Mouse (Mus musculus) kidney, embryonic 15.5 days (tissue): ENCODE data around the gene Pcx. TPM values are rescaled to one million over a fixed set of nuclear protein-coding genes. Genes with fewer than 3 reads are reported as not detected.
A peak's percentile ranks its signal among the peaks of the same experiment; 100 is the strongest.

ENCODE experiments used
- ATAC-seq: fragments of 200-750 bp; cut with Nextera tagmentation; replicated peaks from 2 replicates; pipeline ENCODE4 v1.8.0; 2017; ENCODE audit warnings: moderate TSS enrichment; ENCODE audit not compliant: low FRiP score
- H3K27ac ChIP-seq: fragments of 300-500 bp; sonication (generic); 2 replicates; pipeline ENCODE4 v1.5.1; 2015; ENCODE audit warnings: mild to moderate bottlenecking, inconsistent platforms
- H3K27me3 ChIP-seq: fragments of 300-500 bp; sonication (generic); 2 replicates; pipeline ENCODE4 v1.6.1; 2015; ENCODE audit warnings: inconsistent platforms
- H3K36me3 ChIP-seq: fragments of 300-500 bp; sonication (generic); 2 replicates; pipeline ENCODE4 v1.6.1; 2015; ENCODE audit warnings: inconsistent platforms
- H3K4me1 ChIP-seq: fragments of 300-500 bp; sonication (generic); 2 replicates; pipeline ENCODE4 v1.6.1; 2015; ENCODE audit warnings: inconsistent platforms
- H3K4me2 ChIP-seq: fragments of 300-500 bp; sonication (generic); 2 replicates; pipeline ENCODE4 v1.6.1; 2015; ENCODE audit warnings: moderate library complexity, mild to moderate bottlenecking, inconsistent platforms
- H3K4me3 ChIP-seq: fragments of 300-500 bp; sonication (generic); replicated peaks from 2 replicates; pipeline ENCODE4 v1.5.1; 2015; ENCODE audit warnings: mild to moderate bottlenecking, inconsistent platforms
- H3K9ac ChIP-seq: fragments of 300-500 bp; sonication (generic); 2 replicates; pipeline ENCODE4 v1.6.1; 2015; ENCODE audit warnings: mild to moderate bottlenecking, inconsistent platforms
- H3K9me3 ChIP-seq: fragments of 300-500 bp; sonication (generic); replicated peaks from 2 replicates; pipeline ENCODE4 v1.6.1; 2016; ENCODE audit warnings: inconsistent platforms
- WGBS: fragments of 180-500 bp; shearing (Covaris S2); methylation state at CpG from one replicate; pipeline ENCODE4 v1.1.7; 2015; ENCODE audit warnings: mixed read lengths; 5-methylcytosine and 5-hydroxymethylcytosine counted together
- polyA plus RNA-seq: library from polyadenylated mRNA; unstranded; fragments of >200 nt; fragmentation: Nextera tagmentation; extraction: Ambion mirVana; gene quantifications from 2 replicates; pipeline ENCODE4 v1.2.1, GENCODE M21; 2015

Pcx gene
- polyA plus RNA-seq, 1 experiment from 2014 or later: 35.2 TPM

DNA sequence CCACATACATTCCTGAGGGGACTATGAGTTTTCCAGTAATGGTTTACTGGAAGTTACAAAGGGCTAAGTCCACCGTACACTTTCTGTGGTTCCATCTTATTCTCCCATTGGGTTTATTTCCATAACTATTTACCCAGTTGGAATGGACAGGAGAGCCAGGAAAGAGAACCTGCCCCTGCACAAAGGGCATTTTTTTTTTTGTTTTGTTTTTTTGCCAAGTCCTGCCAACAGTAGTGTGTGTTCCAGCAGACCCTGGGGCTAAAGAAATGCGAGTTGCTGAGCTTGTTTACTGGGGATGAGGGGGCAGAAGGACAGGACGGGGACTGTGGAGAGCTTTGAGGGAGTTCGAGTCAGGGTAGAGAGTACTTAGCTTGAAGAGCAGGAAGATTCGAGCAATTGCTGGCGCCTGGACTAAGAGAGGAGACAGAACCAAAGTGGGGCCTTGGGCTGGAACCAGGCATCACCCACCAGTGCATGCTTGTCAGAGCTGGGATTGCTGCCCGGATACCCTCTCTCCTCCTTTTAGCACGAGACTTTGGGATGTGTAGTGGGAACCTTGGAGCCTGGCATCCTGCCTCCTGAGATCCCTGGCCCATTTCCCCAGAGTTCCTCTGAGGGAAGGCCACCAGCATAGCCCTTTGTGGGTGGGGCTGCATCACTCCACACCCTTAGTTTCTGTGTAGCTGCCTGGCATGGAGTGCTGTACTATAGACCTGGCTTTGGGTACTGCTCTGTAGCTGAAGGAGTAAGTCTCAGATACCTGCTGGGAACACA, 47.7 kb downstream of the Pcx start:
- 0 out of 2 replicates have a peak, but pooled peaks cover 6% of the 10 kb centered on the region for H3K4me1 ChIP-seq
- H3K9me3 ChIP-seq: no peaks in the 10 kb centered on the region
- peak; percentile 86; the same call in 1 of the 2 replicates for ATAC-seq
- H3K4me3 ChIP-seq: no peak overlapping the region
- WGBS: 70% methylated on average over 8 of the region's 8 CpGs
- no peak overlapping the region for H3K4me2 ChIP-seq
- H3K36me3 ChIP-seq: no peaks in the 10 kb centered on the region
- no peaks in the 10 kb centered on the region for H3K27me3 ChIP-seq
- no peak overlapping the region for H3K9ac ChIP-seq
- H3K27ac ChIP-seq: peak overlapping the region; percentile 11; the same call in 1 of the 2 replicates

DNA sequence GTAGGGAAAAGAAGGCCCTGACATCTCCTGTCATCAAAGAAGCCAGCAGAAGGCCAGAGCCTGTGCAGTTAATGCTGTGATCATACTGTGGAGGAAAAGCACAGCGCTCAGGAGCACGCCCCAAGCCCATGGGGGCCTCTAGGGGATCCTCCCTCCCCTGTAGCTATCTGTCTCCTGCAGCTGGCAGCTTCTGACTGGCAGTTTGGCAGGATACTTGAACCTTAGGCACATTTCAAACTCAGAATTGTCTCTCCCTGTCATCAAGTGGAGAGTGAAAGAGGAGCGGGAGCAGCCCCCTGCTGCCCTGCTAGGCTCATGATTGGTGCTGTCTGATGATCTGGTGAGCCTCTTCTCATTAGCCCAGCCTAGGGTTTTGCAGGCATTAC, 48.3 kb downstream of the Pcx start:
- no peaks in the 10 kb centered on the region for H3K9me3 ChIP-seq
- H3K4me2 ChIP-seq: no peak overlapping the region
- no peaks in the 10 kb centered on the region for H3K36me3 ChIP-seq
- H3K4me3 ChIP-seq: no peak overlapping the region
- H3K4me1 ChIP-seq: 0 out of 2 replicates have a peak, but pooled peaks cover 6% of the 10 kb centered on the region
- ATAC-seq: peak; percentile 91; the same call in 1 of the 2 replicates
- no peaks in the 10 kb centered on the region for H3K27me3 ChIP-seq
- peak overlapping the region; percentile 1; the same call in 1 of the 2 replicates for H3K27ac ChIP-seq
- WGBS: 69% methylated on average over 3 of the region's 3 CpGs
- no peak overlapping the region for H3K9ac ChIP-seq

DNA sequence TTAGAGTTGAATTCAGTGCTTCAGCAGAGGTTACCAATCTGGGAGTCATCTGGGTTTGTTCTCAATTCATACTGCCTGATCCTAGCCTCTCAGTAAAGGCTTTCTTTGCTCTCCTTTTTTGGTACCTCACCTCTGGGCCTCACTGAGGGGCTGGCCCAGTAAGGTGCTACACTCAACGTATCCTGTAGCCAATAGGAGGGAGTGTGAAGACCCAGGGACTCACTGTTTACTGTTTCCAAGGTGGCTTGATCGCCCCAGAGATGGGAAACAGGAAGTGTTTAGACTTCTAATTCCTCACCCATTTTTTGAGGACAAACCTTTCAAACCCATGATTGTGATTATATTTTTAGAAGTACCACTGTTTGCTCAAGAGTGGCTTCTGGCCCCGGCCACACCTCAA, 48.7 kb downstream of the Pcx start:
- Histone ChIP-seq H3K27ac (peak overlapping the region; percentile 1; the same call in 1 of the 2 replicates), H3K36me3 (no peaks in the 10 kb centered on the region), H3K4me1 (0 out of 2 replicates have a peak, but pooled peaks cover 6% of the 10 kb centered on the region), H3K27me3 (no peaks in the 10 kb centered on the region), H3K9me3 (no peaks in the 10 kb centered on the region), H3K9ac (no peak overlapping the region), H3K4me2 (no peak overlapping the region), H3K4me3 (no peak overlapping the region)
- ATAC-seq: no peak
- WGBS: 43% methylated on average over 3 of the region's 3 CpGs

DNA sequence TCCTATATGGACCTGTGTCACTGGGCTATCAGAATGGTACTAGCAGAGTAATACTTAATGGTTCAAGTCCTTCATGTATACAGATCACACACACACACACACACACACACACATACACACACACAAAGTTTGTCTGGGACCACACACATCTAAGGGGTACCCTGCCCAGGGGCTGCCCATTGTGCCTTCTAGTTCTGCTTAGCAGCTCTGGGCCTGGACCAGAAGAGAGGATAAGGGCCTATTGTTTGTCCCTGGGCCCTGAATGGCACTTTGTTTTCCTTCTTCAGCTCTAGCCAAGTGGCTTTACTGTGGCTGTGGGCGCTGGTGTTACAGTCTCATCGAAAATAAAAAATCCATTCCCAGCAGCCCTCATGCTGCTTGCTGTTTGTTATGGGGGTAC, 49.3 kb downstream of the Pcx start:
- H3K36me3 ChIP-seq: no peaks in the 10 kb centered on the region
- ATAC-seq: no peak
- no peaks in the 10 kb centered on the region for H3K9me3 ChIP-seq
- H3K9ac ChIP-seq: no peak overlapping the region
- H3K27me3 ChIP-seq: no peaks in the 10 kb centered on the region
- H3K4me2 ChIP-seq: no peak overlapping the region
- H3K27ac ChIP-seq: 0 out of 2 replicates have a peak overlapping the region, but pooled peaks have one; percentile 0
- 91% methylated on average over 2 of the region's 2 CpGs for WGBS
- H3K4me1 ChIP-seq: 0 out of 2 replicates have a peak, but pooled peaks cover 6% of the 10 kb centered on the region
- H3K4me3 ChIP-seq: no peak overlapping the region

DNA sequence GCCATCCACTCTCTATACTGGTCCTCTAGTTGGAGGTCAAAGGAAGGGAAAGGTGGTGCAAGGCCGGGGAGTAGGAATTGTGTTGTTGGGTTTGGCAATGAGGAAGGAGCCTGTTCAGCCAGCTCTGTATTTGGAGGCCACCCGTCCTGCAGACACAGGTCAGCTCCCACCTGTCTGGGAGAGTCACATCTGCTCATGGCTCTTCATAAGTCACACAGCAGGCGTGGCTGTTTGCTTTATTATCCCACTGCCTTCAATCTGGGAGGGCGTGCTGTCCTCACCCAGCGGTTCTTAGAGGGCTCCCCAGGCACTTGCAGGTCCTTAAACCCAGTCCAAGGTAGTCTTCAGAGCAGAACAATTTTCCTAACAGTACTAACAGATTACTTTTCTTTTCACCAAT, 49.9 kb downstream of the Pcx start:
- Histone ChIP-seq H3K36me3 (no peaks in the 10 kb centered on the region), H3K27ac (no peak overlapping the region), H3K4me3 (no peak overlapping the region), H3K4me2 (no peak overlapping the region), H3K4me1 (0 out of 2 replicates have a peak, but pooled peaks cover 6% of the 10 kb centered on the region), H3K9ac (no peak overlapping the region), H3K27me3 (no peaks in the 10 kb centered on the region), H3K9me3 (no peaks in the 10 kb centered on the region)
- 69% methylated on average over 5 of the region's 5 CpGs for WGBS
- ATAC-seq: no peak

DNA sequence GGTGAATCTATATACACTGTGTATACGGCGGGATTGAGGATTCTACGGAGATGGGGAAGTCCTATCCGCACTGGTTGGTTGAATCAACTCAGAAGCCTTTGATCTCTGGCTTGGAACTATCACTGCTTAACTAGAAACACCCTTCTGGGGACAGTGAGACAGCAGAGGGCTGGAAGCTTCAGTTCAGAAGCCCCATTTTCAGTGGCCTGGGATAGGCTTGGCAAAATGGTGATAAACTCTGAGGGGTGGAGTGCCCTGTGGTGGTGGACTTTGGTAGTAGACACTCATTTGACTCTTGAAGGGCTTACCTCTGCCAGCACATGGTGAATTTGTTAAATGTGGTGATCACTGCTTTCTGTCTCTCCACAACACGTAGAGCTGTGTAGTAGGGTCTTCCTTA, 55.4 kb downstream of the Pcx start:
- Histone ChIP-seq H3K9me3 (no peaks in the 10 kb centered on the region), H3K4me1 (no peaks in the 10 kb centered on the region), H3K4me2 (no peak overlapping the region), H3K36me3 (no peaks in the 10 kb centered on the region), H3K9ac (no peak overlapping the region), H3K27ac (no peak overlapping the region), H3K27me3 (no peaks in the 10 kb centered on the region), H3K4me3 (no peak overlapping the region)
- no peak for ATAC-seq
- WGBS: 87% methylated on average over 5 of the region's 5 CpGs

DNA sequence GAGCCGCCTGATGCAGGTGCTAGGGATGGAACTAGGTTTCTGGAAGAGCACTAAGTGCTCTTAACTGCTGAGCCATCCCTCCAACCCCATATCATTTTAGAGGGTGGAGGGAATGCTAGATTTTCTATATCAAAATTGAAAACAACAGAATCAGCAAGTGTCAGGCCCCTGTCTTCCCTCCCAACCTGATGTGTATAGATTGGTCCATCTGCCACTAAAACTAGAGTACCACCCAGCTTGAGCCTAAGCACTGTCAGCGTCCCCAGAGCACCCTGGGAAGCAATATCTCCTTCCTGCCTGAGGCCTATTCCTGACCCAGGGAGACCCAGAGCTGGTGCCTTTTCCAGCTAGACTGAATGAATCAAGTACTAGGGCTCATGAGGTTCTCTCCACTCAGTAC, 56.6 kb downstream of the Pcx start:
- no peak overlapping the region for H3K27ac ChIP-seq
- no peak for ATAC-seq
- H3K4me1 ChIP-seq: no peaks in the 10 kb centered on the region
- no peak overlapping the region for H3K9ac ChIP-seq
- no peaks in the 10 kb centered on the region for H3K36me3 ChIP-seq
- H3K4me2 ChIP-seq: no peak overlapping the region
- no peaks in the 10 kb centered on the region for H3K9me3 ChIP-seq
- no peaks in the 10 kb centered on the region for H3K27me3 ChIP-seq
- 80% methylated on average over 2 of the region's 2 CpGs for WGBS
- H3K4me3 ChIP-seq: no peak overlapping the region

DNA sequence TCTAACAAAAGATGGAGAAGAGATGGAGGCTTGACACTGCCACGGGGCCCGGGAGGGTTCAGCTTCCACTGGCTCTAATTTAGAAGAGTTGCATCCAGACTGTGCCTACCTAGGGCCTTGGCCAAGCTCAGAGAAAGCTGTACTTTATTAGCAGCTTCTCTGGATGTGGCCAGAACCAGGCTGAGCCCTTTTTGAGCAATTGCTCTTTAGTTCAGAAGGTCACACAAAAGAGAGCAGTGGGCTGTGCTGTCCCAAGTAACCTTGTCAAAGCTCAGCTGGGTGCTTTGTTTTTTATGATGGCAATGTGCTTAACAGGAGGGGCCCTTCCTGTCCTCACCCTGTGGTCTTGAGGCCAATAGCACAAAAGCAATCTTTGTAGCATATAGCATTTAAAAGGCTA, 57.4 kb downstream of the Pcx start:
- Histone ChIP-seq H3K9me3 (no peaks in the 10 kb centered on the region), H3K36me3 (no peaks in the 10 kb centered on the region), H3K4me3 (no peak overlapping the region), H3K4me2 (no peak overlapping the region), H3K27ac (no peak overlapping the region), H3K9ac (no peak overlapping the region), H3K27me3 (no peaks in the 10 kb centered on the region), H3K4me1 (no peaks in the 10 kb centered on the region)
- ATAC-seq: no peak
- 58% methylated on average over 2 of the region's 2 CpGs for WGBS

DNA sequence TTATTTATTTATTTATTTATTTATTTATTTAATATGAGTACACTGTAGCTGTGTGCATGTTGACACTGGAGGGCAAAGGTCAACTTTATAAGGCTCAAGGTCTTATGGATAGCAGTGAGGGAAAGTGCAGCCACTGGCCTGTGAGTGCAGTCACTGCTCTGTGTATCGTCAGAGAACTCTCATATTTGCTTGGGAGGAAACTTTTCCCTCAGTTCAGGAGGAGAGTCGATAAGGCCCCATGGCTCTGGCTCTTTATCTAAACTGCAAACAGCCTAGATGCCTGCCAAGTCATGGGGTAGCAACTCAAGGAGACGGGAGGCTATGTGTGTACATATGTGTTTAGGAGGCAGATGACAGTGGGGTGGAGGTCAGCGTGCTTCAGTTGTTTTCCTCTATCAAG, 58.6 kb downstream of the Pcx start:
- H3K27ac ChIP-seq: no peak overlapping the region
- WGBS: 71% methylated on average over 4 of the region's 4 CpGs
- no peaks in the 10 kb centered on the region for H3K36me3 ChIP-seq
- no peak overlapping the region for H3K4me3 ChIP-seq
- no peak overlapping the region for H3K4me2 ChIP-seq
- ATAC-seq: peak; percentile 71; the same call in 1 of the 2 replicates
- H3K4me1 ChIP-seq: no peaks in the 10 kb centered on the region
- H3K9ac ChIP-seq: no peak overlapping the region
- no peaks in the 10 kb centered on the region for H3K27me3 ChIP-seq
- no peaks in the 10 kb centered on the region for H3K9me3 ChIP-seq

DNA sequence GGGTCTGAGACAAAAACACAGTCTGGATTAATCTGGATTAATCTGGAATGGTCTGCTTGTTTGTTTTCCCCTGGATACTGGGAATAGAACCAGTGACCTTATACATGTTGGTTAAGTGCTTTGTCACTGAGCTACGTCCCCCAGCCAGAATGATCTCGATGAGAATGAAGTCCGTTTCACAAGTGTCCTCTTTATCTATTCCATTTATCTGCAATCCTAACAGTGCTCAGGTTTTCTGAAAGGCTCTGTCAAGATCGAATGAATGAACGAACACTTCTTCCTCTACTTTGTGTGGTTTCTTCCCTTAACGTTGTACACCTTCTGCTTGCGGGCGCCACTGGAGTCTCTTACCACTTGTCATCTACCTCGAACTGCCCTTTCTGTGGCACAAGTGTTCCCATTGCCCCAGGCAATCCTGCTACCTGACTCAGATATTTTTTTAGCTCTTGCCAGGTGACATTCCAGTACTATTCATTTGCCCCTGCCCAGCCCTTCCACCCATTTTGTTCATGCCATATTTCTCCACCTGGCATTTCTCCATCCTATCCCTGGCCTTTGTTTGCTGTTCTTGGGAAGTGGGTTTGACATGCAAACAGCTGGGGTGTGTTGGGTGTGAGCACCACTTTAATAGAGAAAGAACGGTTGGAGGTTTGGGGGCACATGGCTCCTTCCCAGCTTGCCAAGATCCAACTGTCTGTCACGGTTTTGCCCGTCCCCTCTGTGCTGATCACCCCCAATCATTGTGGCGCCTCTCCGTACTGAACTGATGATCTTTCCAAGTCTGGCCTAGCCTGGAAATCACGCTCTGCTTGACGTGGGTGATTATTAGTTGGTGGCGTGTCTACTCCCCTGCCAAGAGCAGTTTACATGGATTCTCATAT, 59.3 kb downstream of the Pcx start:
- no peak for ATAC-seq
- H3K9me3 ChIP-seq: no peaks in the 10 kb centered on the region
- no peak overlapping the region for H3K4me3 ChIP-seq
- no peak overlapping the region for H3K27ac ChIP-seq
- no peak overlapping the region for H3K4me2 ChIP-seq
- 81% methylated on average over 17 of the region's 17 CpGs for WGBS
- H3K36me3 ChIP-seq: no peaks in the 10 kb centered on the region
- no peak overlapping the region for H3K9ac ChIP-seq
- H3K27me3 ChIP-seq: no peaks in the 10 kb centered on the region
- H3K4me1 ChIP-seq: no peaks in the 10 kb centered on the region

DNA sequence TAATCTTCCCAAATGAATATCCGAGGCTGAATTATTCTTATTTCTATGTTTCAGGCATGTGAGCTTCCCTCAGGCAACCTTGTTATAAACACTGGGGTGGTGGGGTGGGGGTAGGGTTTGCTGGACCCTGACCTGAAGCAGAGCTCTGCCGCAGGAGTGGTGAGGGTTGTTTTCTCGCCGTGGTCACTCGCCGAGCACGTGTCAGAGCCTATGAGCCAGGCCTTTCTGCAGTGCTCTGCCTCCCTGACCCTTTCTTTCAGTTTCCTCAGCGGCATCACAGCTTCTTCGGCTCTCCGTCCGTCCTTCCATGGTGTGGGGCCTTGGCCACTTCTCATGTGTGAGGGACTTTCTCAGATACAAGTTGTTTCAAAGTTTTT, 60.0 kb downstream of the Pcx start:
- Histone ChIP-seq H3K9me3 (no peaks in the 10 kb centered on the region), H3K9ac (no peak overlapping the region), H3K4me1 (no peaks in the 10 kb centered on the region), H3K36me3 (no peaks in the 10 kb centered on the region), H3K27ac (no peak overlapping the region), H3K4me2 (no peak overlapping the region), H3K27me3 (no peaks in the 10 kb centered on the region), H3K4me3 (no peak overlapping the region)
- ATAC-seq: no peak
- WGBS: 76% methylated on average over 11 of the region's 11 CpGs

DNA sequence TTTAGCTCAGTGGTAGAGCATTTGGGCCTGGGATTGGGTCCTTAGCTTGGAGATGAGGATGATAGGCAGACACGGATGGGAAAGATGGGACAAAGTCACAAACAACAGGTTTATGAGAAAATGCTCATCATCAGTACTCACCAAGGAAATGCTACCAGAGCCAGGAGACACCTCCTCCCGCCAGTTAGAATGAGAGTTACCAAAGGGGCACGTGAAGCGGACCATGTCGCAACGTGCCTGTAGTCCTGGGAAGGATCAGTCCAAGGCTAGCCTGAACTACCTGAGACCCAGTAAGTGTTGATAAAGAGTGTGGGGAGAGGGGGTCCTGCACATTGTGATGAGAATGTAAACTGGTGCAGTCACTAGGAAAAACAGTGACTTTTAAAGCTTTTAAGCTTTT, 60.5 kb downstream of the Pcx start:
- no peaks in the 10 kb centered on the region for H3K9me3 ChIP-seq
- no peaks in the 10 kb centered on the region for H3K36me3 ChIP-seq
- H3K27ac ChIP-seq: no peak overlapping the region
- no peak overlapping the region for H3K4me3 ChIP-seq
- no peak for ATAC-seq
- no peak overlapping the region for H3K9ac ChIP-seq
- 84% methylated on average over 6 of the region's 6 CpGs for WGBS
- no peaks in the 10 kb centered on the region for H3K4me1 ChIP-seq
- H3K27me3 ChIP-seq: no peaks in the 10 kb centered on the region
- no peak overlapping the region for H3K4me2 ChIP-seq
